In genomic region chr10:43166146-43166545, GRCm38 (mm10) we compare ENCODE assay signal across 12 mouse cellular contexts. TPM values are rescaled to one million over a fixed set of nuclear protein-coding genes. Genes with fewer than 3 reads are reported as not detected.
"Had no signal": no experiment of that assay in that cellular context is flagged by ENCODE, and none has a peak within 500 bp of the region (broad histone marks: within the 10 kb centered on the region; RNA-seq: fewer than 3 reads in every experiment).

No protein-coding gene starts in this region.

- DNase-seq: gastrocnemius, adult 2 months; gastrocnemius, postnatal 10 days; gastrocnemius, postnatal 25 days; heart, adult 2 months; heart, postnatal 4 days; kidney, adult 18-20 months; kidney, adult 8-10 months; kidney, postnatal 10 days; kidney, postnatal 25 days; kidney, postnatal 4 days; liver had no signal

RNA-seq across cellular contexts. Expression of gene Sobp, which starts 8.2 kb away (rescaled TPM):
- total RNA-seq: granulocyte monocyte progenitor cell, adult 5-6 weeks had no signal

RNA-seq across cellular contexts. Expression of gene 9030612E09Rik, which starts 8.4 kb away (rescaled TPM):
- total RNA-seq: granulocyte monocyte progenitor cell, adult 5-6 weeks had no signal
